Comparison of ENCODE assay signal across 29 mouse cellular contexts in genomic region chr8:18460609-18461008, GRCm38 (mm10).
A peak's percentile ranks its signal among the peaks of the same experiment; 100 is the strongest.
DNase-seq lines count a peak whose midpoint lies in the region; ATAC-seq and TF ChIP-seq lines count a peak whose summit lies in the region.
"Had no signal": no experiment of that assay in that cellular context is flagged by ENCODE, and none has a peak within 500 bp of the region (broad histone marks: within the 10 kb centered on the region; RNA-seq: fewer than 3 reads in every experiment).

No protein-coding gene starts in this region.

- H3K4me1 ChIP-seq in E14TG2a.4 (replicated peaks; ENCODE audit: low read depth, low read length) = peaks cover 9% of the 10 kb centered on the region; the same call in 1 of the 2 replicates
- H3K4me1 ChIP-seq in midbrain, embryonic 13.5 days (replicated peaks) = no peaks in the 10 kb centered on the region
- H3K4me1 ChIP-seq: heart, embryonic 10.5 days; heart, embryonic 13.5 days had no signal

- DNase-seq in ES-CJ7 (ENCODE audit: low read depth, low spot score) = peak; percentile 77
- DNase-seq in Patski (ENCODE audit: low read depth, low spot score) = no peak
- DNase-seq in ZHBTc4 (ENCODE audit: low read depth, low spot score) = peak; percentile 58
- no peak for DNase-seq in gastrocnemius, adult 2 months
- DNase-seq: adrenal gland, postnatal 10 days; adrenal gland, postnatal 36 days; cerebellum, adult 18-20 months; cerebellum, adult 9-11 months; forebrain, postnatal 0 days; gastrocnemius, postnatal 10 days; gastrocnemius, postnatal 36 days; heart, adult 2 months; heart, postnatal 14 days; heart, postnatal 4 days; kidney, adult 18-20 months; kidney, adult 9 months had no signal

- no peak overlapping the region for H3K4me3 ChIP-seq in E14TG2a.4 (replicated peaks; ENCODE audit: low read length)
- no peak overlapping the region for H3K4me3 ChIP-seq in gastrocnemius, adult 2 months
- H3K4me3 ChIP-seq in midbrain, embryonic 13.5 days (replicated peaks) = no peak overlapping the region
- H3K4me3 ChIP-seq: heart, adult 2 months; heart, embryonic 10.5 days; heart, embryonic 13.5 days had no signal

- H3K9me3 ChIP-seq in E14TG2a.4 (ENCODE audit: low read length) = no peaks in the 10 kb centered on the region
- H3K9me3 ChIP-seq in midbrain, embryonic 13.5 days = no peaks in the 10 kb centered on the region
- H3K9me3 ChIP-seq: G1E; heart, embryonic 10.5 days; heart, embryonic 13.5 days had no signal

- H3K9ac ChIP-seq in midbrain, embryonic 13.5 days (replicated peaks) = no peak overlapping the region
- H3K9ac ChIP-seq: forebrain, postnatal 0 days; heart, embryonic 13.5 days; hindbrain, embryonic 14.5 days had no signal

- no peak overlapping the region for H3K4me2 ChIP-seq in midbrain, embryonic 13.5 days (replicated peaks)
- H3K4me2 ChIP-seq: heart, embryonic 13.5 days; hindbrain, embryonic 14.5 days had no signal

- 77% methylated on average over 4 of the region's 4 CpGs for WGBS in midbrain, embryonic 13.5 days

- CTCF ChIA-PET in Patski (lab: Charles Lee) = interaction anchor here (1.1 to 1.5 kb wide), 2 partner anchors 12 to 13 kb away, joined by 3 read pairs; no protein-coding TSS in a partner anchor

- POLR2A ChIA-PET in Patski (lab: Charles Lee) = no interaction called here

- H3K27ac ChIP-seq in gastrocnemius, adult 2 months = no peak overlapping the region
- H3K27ac ChIP-seq in midbrain, embryonic 13.5 days = no peak overlapping the region
- H3K27ac ChIP-seq: heart, adult 2 months; heart, embryonic 10.5 days; heart, embryonic 13.5 days; hindbrain, embryonic 14.5 days; hindbrain, postnatal 0 days had no signal

- peak; percentile 40 for TF ChIP-seq CTCF in E14TG2a.4 (conservative IDR thresholded peaks at IDR 0.05; ENCODE audit: low read length)
- TF ChIP-seq CTCF in Patski (IDR thresholded peaks at IDR 0.05) = peak; percentile 11
- TF ChIP-seq CTCF in gastrocnemius, adult 2 months (IDR thresholded peaks at IDR 0.05) = no peak

- intact Hi-C loops in gastrocnemius, adult 2 months (cut with DNase I) = no loop called here

- in situ Hi-C loops in Patski (cut with MboI; ENCODE audit: low pct_unique_long_range_greater_than_20kb) = no loop called here

- H3K36me3 ChIP-seq in E14TG2a.4 (ENCODE audit: insufficient read depth, low read length) = no peaks in the 10 kb centered on the region
- H3K36me3 ChIP-seq in midbrain, embryonic 13.5 days = no peaks in the 10 kb centered on the region
- H3K36me3 ChIP-seq: G1E; heart, embryonic 10.5 days; heart, embryonic 13.5 days had no signal

- 0 out of 2 replicates have a peak, but pooled peaks cover 2% of the 10 kb centered on the region for H3K27me3 ChIP-seq in E14TG2a.4 (ENCODE audit: insufficient read depth, low read length)
- H3K27me3 ChIP-seq in Patski = no peaks in the 10 kb centered on the region
- no peaks in the 10 kb centered on the region for H3K27me3 ChIP-seq in midbrain, embryonic 13.5 days
- H3K27me3 ChIP-seq: heart, embryonic 13.5 days had no signal

- no peak for ATAC-seq in Patski
- no peak for ATAC-seq in erythroblast, adult 5-6 weeks (replicated peaks; ENCODE audit: low FRiP score, poor library complexity, severe bottlenecking)
- ATAC-seq in midbrain, embryonic 13.5 days = no peak
- ATAC-seq: activated CD4-positive, CD25-positive, alpha-beta regulatory T cell, adult 4 months; CD4-positive, CD25-positive, alpha-beta regulatory T cell, adult 4 months; forebrain, embryonic 14.5 days; forebrain, postnatal 0 days; hindbrain, postnatal 0 days; inflammation-experienced regulatory T-cells, adult 6 months; intestine, embryonic 16.5 days had no signal

Comparison
In these comparisons a context has a peak if more than half of its experiments do, and no peak if none do; other contexts are left out.
1. DNase-seq: peak in ES-CJ7 (single experiment) and ZHBTc4 (single experiment); none in Patski (single experiment) and gastrocnemius, adult 2 months (single experiment).